Mouse (Mus musculus) lung, postnatal 14 days (tissue): Measurements from ENCODE around the gene Kcnip4.

Experiments
- DNase-seq: peaks from one replicate; pipeline ENCODE4 v3.0.0; 2021

Gene Kcnip4

GRCm38 (mm10) chr5:49524394-49525241, at the start of gene Kcnip4:
Gene Kcnip4, minus strand, starts transcription at chr5:49524907.
- DNase-seq = peak; percentile 11

- DNase-seq = no peak
These were observed 47.2 kb upstream of the Kcnip4 start for GRCm38 (mm10) chr5:49571876-49572275.

GRCm38 (mm10) chr5:49563751-49564150, 39.0 kb upstream of the Kcnip4 start:
- DNase-seq = no peak

GRCm38 (mm10) chr5:49557436-49557835, 32.7 kb upstream of the Kcnip4 start:
- DNase-seq = no peak

- DNase-seq = no peak
These were observed 23.2 kb upstream of the Kcnip4 start for GRCm38 (mm10) chr5:49547884-49548283.

- DNase-seq = peak; percentile 1
These were observed 4.7 kb upstream of the Kcnip4 start for GRCm38 (mm10) chr5:49529362-49529761.

GRCm38 (mm10) chr5:49525242-49525612, 520 bp upstream of the Kcnip4 start:
- DNase-seq = peak; percentile 1

GRCm38 (mm10) chr5:49523997-49524393, 712 bp downstream of the Kcnip4 start:
- DNase-seq = no peak

GRCm38 (mm10) chr5:49522986-49523385, 1.7 kb downstream of the Kcnip4 start:
- DNase-seq = no peak

GRCm38 (mm10) chr5:49498743-49499142, 26.0 kb downstream of the Kcnip4 start:
- no peak for DNase-seq

- DNase-seq = no peak
These were observed 37.4 kb downstream of the Kcnip4 start for GRCm38 (mm10) chr5:49487270-49487669.

- DNase-seq = no peak
These were observed 54.0 kb downstream of the Kcnip4 start for GRCm38 (mm10) chr5:49470738-49471137.

GRCm38 (mm10) chr5:49460643-49461276, 63.9 kb downstream of the Kcnip4 start:
- DNase-seq = no peak

GRCm38 (mm10) chr5:49453100-49453499, 71.6 kb downstream of the Kcnip4 start:
- no peak for DNase-seq

- no peak for DNase-seq
These were observed 73.4 kb downstream of the Kcnip4 start for GRCm38 (mm10) chr5:49451295-49451694.

- DNase-seq = no peak
These were observed 73.8 kb downstream of the Kcnip4 start for GRCm38 (mm10) chr5:49450876-49451275.

GRCm38 (mm10) chr5:49437236-49437635, 87.5 kb downstream of the Kcnip4 start:
- no peak for DNase-seq

GRCm38 (mm10) chr5:49427689-49428088, 97.0 kb downstream of the Kcnip4 start:
- DNase-seq = no peak

- no peak for DNase-seq
These were observed 105.0 kb downstream of the Kcnip4 start for GRCm38 (mm10) chr5:49419707-49420106.

- DNase-seq = no peak
These were observed 116.4 kb downstream of the Kcnip4 start for GRCm38 (mm10) chr5:49408351-49408750.

- peak; percentile 6 for DNase-seq
These were observed 154.1 kb downstream of the Kcnip4 start for GRCm38 (mm10) chr5:49370543-49371076.

GRCm38 (mm10) chr5:49368636-49369423, 155.9 kb downstream of the Kcnip4 start:
- peak; percentile 25 for DNase-seq

- no peak for DNase-seq
These were observed 168.3 kb downstream of the Kcnip4 start for GRCm38 (mm10) chr5:49356381-49356780.
